Comparison of ENCODE assay signal across 11 mouse cellular contexts in the genomic region with DNA sequence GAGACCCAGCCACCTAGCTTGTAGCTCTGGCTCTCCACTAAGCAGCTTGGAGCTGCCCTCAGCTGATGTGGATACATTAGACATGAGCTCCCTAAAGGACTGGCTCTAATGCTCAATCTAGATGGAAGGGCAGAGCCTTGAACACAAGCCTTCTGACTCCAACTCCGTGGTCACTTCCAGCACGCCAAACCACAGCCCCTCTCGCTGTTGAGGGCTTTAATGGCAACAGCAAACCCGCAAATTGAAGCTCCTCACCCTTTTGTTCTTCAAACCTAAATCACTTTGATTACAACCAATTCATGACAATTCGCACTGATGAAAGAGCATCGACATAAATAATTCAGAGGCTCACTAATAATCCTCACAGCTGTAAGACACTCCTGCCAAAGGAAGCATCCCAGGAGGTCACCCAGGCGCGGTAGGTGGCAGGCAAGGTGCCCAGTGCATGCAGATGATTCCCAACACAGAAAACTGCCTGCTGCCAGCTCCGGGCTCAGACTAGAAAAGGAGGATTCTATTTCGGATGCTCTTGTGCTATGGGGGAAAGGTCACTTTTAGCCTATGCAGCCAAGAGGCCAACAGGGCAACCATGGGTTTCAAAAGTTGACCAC. TPM values are rescaled to one million over a fixed set of nuclear protein-coding genes. Genes with fewer than 3 reads are reported as not detected.
A peak's percentile ranks its signal among the peaks of the same experiment; 100 is the strongest.
DNase-seq lines count a peak whose midpoint lies in the region; ATAC-seq and TF ChIP-seq lines count a peak whose summit lies in the region.
"Had no signal": no experiment of that assay in that cellular context is flagged by ENCODE, and none has a peak within 500 bp of the region (broad histone marks: within the 10 kb centered on the region; RNA-seq: fewer than 3 reads in every experiment).

No protein-coding gene starts in this region.

- H3K4me3 ChIP-seq in heart, embryonic 12.5 days, result no peak overlapping the region
- H3K4me3 ChIP-seq in neural tube, embryonic 11.5 days (ENCODE audit: low read depth, low read length), result no peak overlapping the region
- H3K4me3 ChIP-seq in neural tube, embryonic 13.5 days, result no peak overlapping the region
- H3K4me3 ChIP-seq in lung, adult 2 months (replicated peaks; ENCODE audit: extremely low read depth, low read depth, low read length), result no peak overlapping the region
- H3K4me3 ChIP-seq: heart, embryonic 13.5 days; stomach, embryonic 15.5 days had no signal

- H3K27me3 ChIP-seq in heart, embryonic 12.5 days (replicated peaks), result no peaks in the 10 kb centered on the region
- no peaks in the 10 kb centered on the region for H3K27me3 ChIP-seq in neural tube, embryonic 11.5 days (ENCODE audit: control insufficient read depth, insufficient read depth, low read length)
- no peaks in the 10 kb centered on the region for H3K27me3 ChIP-seq in neural tube, embryonic 13.5 days
- H3K27me3 ChIP-seq: heart, embryonic 13.5 days; stomach, embryonic 15.5 days had no signal

- no peak for TF ChIP-seq CTCF in lung, adult 2 months (IDR thresholded peaks at IDR 0.05; ENCODE audit: insufficient read depth, low read length)

- WGBS in heart, embryonic 12.5 days, result 58% methylated on average over 10 of the region's 10 CpGs
- 46% methylated on average over 10 of the region's 10 CpGs for WGBS in neural tube, embryonic 11.5 days
- 19% methylated on average over 10 of the region's 10 CpGs for WGBS in neural tube, embryonic 13.5 days
- 66% methylated on average over 10 of the region's 10 CpGs for WGBS in lung, adult 2 months

- no peaks in the 10 kb centered on the region for H3K4me1 ChIP-seq in heart, embryonic 12.5 days (replicated peaks)
- no peaks in the 10 kb centered on the region for H3K4me1 ChIP-seq in neural tube, embryonic 11.5 days (ENCODE audit: control insufficient read depth, insufficient read depth, low read length)
- H3K4me1 ChIP-seq in neural tube, embryonic 13.5 days (replicated peaks), result peaks cover 19% of the 10 kb centered on the region
- H3K4me1 ChIP-seq in lung, adult 2 months (ENCODE audit: control insufficient read depth, insufficient read depth, low read length), result no peaks in the 10 kb centered on the region
- H3K4me1 ChIP-seq: heart, embryonic 13.5 days; stomach, embryonic 15.5 days had no signal

- H3K9ac ChIP-seq in heart, embryonic 12.5 days, result no peak overlapping the region
- H3K9ac ChIP-seq in neural tube, embryonic 11.5 days (ENCODE audit: low read length), result no peak overlapping the region
- H3K9ac ChIP-seq in neural tube, embryonic 13.5 days, result no peak overlapping the region
- H3K9ac ChIP-seq: heart, embryonic 13.5 days; stomach, embryonic 15.5 days had no signal

- no peak overlapping the region for H3K27ac ChIP-seq in heart, embryonic 12.5 days (ENCODE audit: poor library complexity, severe bottlenecking)
- H3K27ac ChIP-seq in neural tube, embryonic 11.5 days (ENCODE audit: low read depth, low read length), result no peak overlapping the region
- H3K27ac ChIP-seq in neural tube, embryonic 13.5 days (replicated peaks), result peak overlapping the region; percentile 63
- H3K27ac ChIP-seq: heart, embryonic 13.5 days; stomach, embryonic 15.5 days had no signal

- intact Hi-C loops in gastrocnemius, postnatal 14 days (cut with DNase I; ENCODE audit: low total_unique reads), result no loop called here

- H3K36me3 ChIP-seq in heart, embryonic 12.5 days, result no peaks in the 10 kb centered on the region
- no peaks in the 10 kb centered on the region for H3K36me3 ChIP-seq in neural tube, embryonic 11.5 days (ENCODE audit: control insufficient read depth, insufficient read depth, low read length)
- no peaks in the 10 kb centered on the region for H3K36me3 ChIP-seq in neural tube, embryonic 13.5 days
- H3K36me3 ChIP-seq: G1E; heart, embryonic 13.5 days; stomach, embryonic 15.5 days had no signal

- H3K4me2 ChIP-seq in heart, embryonic 12.5 days, result no peak overlapping the region
- no peak overlapping the region for H3K4me2 ChIP-seq in neural tube, embryonic 11.5 days (ENCODE audit: low read depth)
- H3K4me2 ChIP-seq in neural tube, embryonic 13.5 days, result 0 out of 2 replicates have a peak overlapping the region, but pooled peaks have one; percentile 9
- H3K4me2 ChIP-seq: heart, embryonic 13.5 days; stomach, embryonic 15.5 days had no signal

- ATAC-seq in heart, embryonic 12.5 days (ENCODE audit: insufficient number of reproducible peaks, low FRiP score), result no peak
- 0 out of 2 replicates have a peak, but pooled peaks have one; percentile 37 for ATAC-seq in neural tube, embryonic 11.5 days (ENCODE audit: insufficient read depth, low FRiP score, low TSS enrichment)
- ATAC-seq in neural tube, embryonic 13.5 days (ENCODE audit: low read depth), result peak; percentile 74

- peak; percentile 61 to 70 for DNase-seq in heart, adult 18-20 months
- DNase-seq in neural tube, embryonic 11.5 days (ENCODE audit: low spot score), result no peak
- DNase-seq in neural tube, embryonic 10.5 days (ENCODE audit: extremely low spot score, low spot score), result no peak
- peak; percentile 23 for DNase-seq in gastrocnemius, postnatal 14 days
- no peak for DNase-seq in embryo, embryonic 10.5 days (ENCODE audit: low spot score)
- no peak for DNase-seq in lung, adult 2 months

- H3K9me3 ChIP-seq in heart, embryonic 12.5 days (replicated peaks), result no peaks in the 10 kb centered on the region
- H3K9me3 ChIP-seq in neural tube, embryonic 11.5 days (ENCODE audit: control insufficient read depth, low read length), result no peaks in the 10 kb centered on the region
- H3K9me3 ChIP-seq in neural tube, embryonic 13.5 days, result no peaks in the 10 kb centered on the region
- H3K9me3 ChIP-seq: G1E; heart, embryonic 13.5 days; stomach, embryonic 15.5 days had no signal

- TF ChIP-seq POLR2A in lung, adult 2 months (IDR thresholded peaks at IDR 0.05; ENCODE audit: borderline replicate concordance, extremely low read depth, low read depth, low read length), result no peak

RNA-seq across cellular contexts. Expression of gene Rchy1, which starts 53.8 kb away (rescaled TPM):
- 10 to 100 TPM; 30.9 to 34.0 TPM for total RNA-seq in heart, adult 18-20 months (2021)
- polyA plus RNA-seq in heart, embryonic 12.5 days (2016; fragmentation: Nextera tagmentation; extraction: Ambion mirVana), result 53.5 and 59.6 TPM in 2 replicates
- 44.8 and 50.4 TPM in 2 replicates for polyA plus RNA-seq in neural tube, embryonic 11.5 days (2014; fragmentation: Nextera tagmentation; extraction: Ambion mirVana)
- 10 to 100 TPM; 28.0 to 29.5 TPM for total RNA-seq in gastrocnemius, postnatal 14 days (2021)
- 93.5 and 97.2 TPM in 2 replicates for polyA plus RNA-seq in neural tube, embryonic 13.5 days (2015; fragmentation: Nextera tagmentation; extraction: Ambion mirVana)
- 17.2 and 25.5 TPM in 2 replicates for polyA plus RNA-seq in lung, adult 2 months (2012; rRNA removed)

Comparison
In these comparisons a context has a peak if more than half of its experiments do, and no peak if none do; other contexts are left out.
1. DNase-seq: peak in heart, adult 18-20 months (2 of 2) and gastrocnemius, postnatal 14 days (single experiment); none in neural tube, embryonic 11.5 days (single experiment), neural tube, embryonic 10.5 days (single experiment), embryo, embryonic 10.5 days (single experiment) and lung, adult 2 months (single experiment).